Mouse (Mus musculus) CD4-positive, CD25-positive, alpha-beta regulatory T cell, adult 4 months (primary cell): ENCODE measurements around the gene Spaca5. TPM values are rescaled to one million over a fixed set of nuclear protein-coding genes. Genes with fewer than 3 reads are reported as not detected.
A peak's percentile ranks its signal among the peaks of the same experiment; 100 is the strongest.

Experiments
- ATAC-seq: one replicate; pipeline ENCODE4 v1.8.0; 2017
- polyA plus RNA-seq, 2 experiments: library from polyadenylated mRNA; unstranded; fragments of 100-300 nt; shearing (Covaris generic); gene quantifications; one replicate each; pipeline ENCODE4 v1.2.1; 2017

Spaca5 gene
- polyA plus RNA-seq = not detected

GRCm38 (mm10) chrX:21068106-21068505, at the start of gene Spaca5:
Spaca5 (plus strand) TSS chrX:21068406.
- no peak for ATAC-seq

GRCm38 (mm10) chrX:21061460-21061859, 6.7 kb upstream of the Spaca5 start:
- peak; percentile 7 for ATAC-seq

GRCm38 (mm10) chrX:21061866-21062543, 6.2 kb upstream of the Spaca5 start, which contains the start of gene Zfp182:
Zfp182 (minus strand) TSS chrX:21062316.
- peak; percentile 97 for ATAC-seq

GRCm38 (mm10) chrX:21062544-21062890, 5.7 kb upstream of the Spaca5 start:
- no peak for ATAC-seq

- ATAC-seq = no peak
Observed at GRCm38 (mm10) chrX:21088645-21088982, 20.4 kb downstream of the Spaca5 start.

GRCm38 (mm10) chrX:21088983-21089866, 21.0 kb downstream of the Spaca5 start, which contains the start of gene Zfp300:
Zfp300 (minus strand) TSS chrX:21089527.
- ATAC-seq = peak; percentile 86

- no peak for ATAC-seq
Observed at GRCm38 (mm10) chrX:21089867-21090239, 21.6 kb downstream of the Spaca5 start.

GRCm38 (mm10) chrX:21115520-21115919, 47.3 kb downstream of the Spaca5 start, which contains the start of gene Ssxa1:
Ssxa1 (plus strand) TSS chrX:21115820.
- no peak for ATAC-seq

Other genes with a start within 250 kb of the Spaca5 start
- under 1 TPM in 1 of 2 experiments, not detected in 1; 0.39 TPM for gene Timp1, start 198.2 kb upstream of the Spaca5 start, polyA plus RNA-seq
- gene Syn1, start 147.4 kb upstream of the Spaca5 start, polyA plus RNA-seq = under 1 TPM in 1 of 2 experiments, not detected in 1; 0.20 TPM
- gene Cfp, start 136.9 kb upstream of the Spaca5 start, polyA plus RNA-seq = 1 to 10 TPM; 5.9 to 9.8 TPM
- gene Elk1, start 117.8 kb upstream of the Spaca5 start, polyA plus RNA-seq = 1 to 10 TPM; 4.5 to 6.6 TPM
- gene Uxt, start 106.4 kb upstream of the Spaca5 start, polyA plus RNA-seq = 10 to 100 TPM; 33.6 to 38.9 TPM
- 10 to 100 TPM; 16.7 to 22.9 TPM for gene Zfp182, start 6.1 kb upstream of the Spaca5 start, polyA plus RNA-seq
- gene Zfp300, start 21.1 kb downstream of the Spaca5 start, polyA plus RNA-seq = 1 to 10 TPM; 2.1 to 2.6 TPM
- not detected for gene Ssxa1, start 47.4 kb downstream of the Spaca5 start, polyA plus RNA-seq
- gene Gm21876, start 107.2 kb downstream of the Spaca5 start, polyA plus RNA-seq = not detected